Mouse (Mus musculus) mouse embryonic stem cell (cell line): ENCODE measurements around the gene Myh10.
"Not testable (repeated sequence)": the region's sequence is repeated elsewhere in the genome, so short reads cannot be mapped to it uniquely, and the experiment has no call there.

Source experiments
- in situ Hi-C, 2 experiments: fragments of 300-500 bp; cut with MboI; formaldehyde crosslinking; loops; 1 replicate in 1 of 2; 3 replicates in 1 of 2; pipeline ENCODE4 v1.14.3; 2019 to 2020; ENCODE audit warnings: low sequenced_read_pairs in 2 of 2, low pct_unique_long_range_greater_than_20kb in 1 of 2, mixed read lengths in 1 of 2; ENCODE audit not compliant: unreplicated experiment in 1 of 2

Gene Myh10

DNA sequence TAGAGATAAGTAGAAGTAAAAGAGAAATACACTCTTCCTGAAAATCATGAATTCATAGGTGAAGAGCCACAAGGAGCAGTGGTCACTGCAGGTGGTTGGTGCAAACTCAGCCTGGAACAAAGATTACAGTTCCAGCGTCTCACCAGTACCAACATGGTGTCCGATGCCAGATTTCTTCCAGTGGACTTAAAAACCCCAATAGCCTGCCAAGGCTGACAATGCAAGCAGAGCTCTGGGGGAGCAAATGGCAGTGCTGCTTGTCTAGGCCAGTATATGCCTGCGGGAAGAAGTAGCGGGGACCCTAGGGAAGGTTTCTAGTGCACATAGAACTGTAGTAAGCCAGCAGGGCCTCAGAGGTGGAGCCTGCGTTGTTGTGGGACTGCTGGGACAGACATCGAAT is 40.7 kb downstream of the Myh10 start:
- in situ Hi-C loops, result no loop called here

DNA sequence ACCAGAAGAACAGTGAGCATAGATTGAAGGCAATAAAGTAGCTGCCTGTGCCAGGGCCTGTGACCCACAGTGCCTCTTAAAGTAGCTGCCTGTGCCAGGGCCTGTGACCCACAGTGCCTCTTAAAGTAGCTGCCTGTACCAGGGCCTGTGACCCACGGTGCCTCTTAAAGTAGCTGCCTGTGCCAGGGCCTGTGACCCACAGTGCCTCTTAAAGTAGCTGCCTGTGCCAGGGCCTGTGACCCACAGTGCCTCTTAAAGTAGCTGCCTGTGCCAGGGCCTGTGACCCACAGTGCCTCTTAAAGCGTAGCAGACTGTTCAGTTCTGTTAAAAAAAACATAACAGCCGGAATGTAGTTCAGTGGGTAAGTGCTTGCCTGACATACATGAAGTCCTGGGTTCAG is 42.0 kb downstream of the Myh10 start:
- in situ Hi-C loops, result not testable (repeated sequence)

DNA sequence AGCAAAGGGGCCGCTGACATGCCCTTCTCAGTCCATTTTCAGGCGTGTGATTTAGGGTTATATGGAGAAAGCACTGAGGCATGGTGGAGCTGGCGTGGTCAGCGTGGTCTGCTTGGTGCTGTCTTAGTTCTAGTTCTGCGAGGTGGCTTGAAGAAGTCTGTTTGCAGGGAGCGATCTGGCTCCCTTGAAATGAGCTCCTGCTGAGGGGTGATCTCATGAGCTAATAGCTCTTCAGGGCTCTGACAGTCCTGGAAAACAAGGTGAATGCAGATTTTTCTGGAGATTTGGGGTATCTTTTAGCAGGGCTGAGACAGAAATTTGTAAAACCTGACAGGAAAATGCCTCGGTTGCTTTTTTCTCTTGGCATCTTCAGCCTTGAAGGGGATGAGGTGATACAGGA is 48.1 kb downstream of the Myh10 start:
- in situ Hi-C loops, result no loop called here

DNA sequence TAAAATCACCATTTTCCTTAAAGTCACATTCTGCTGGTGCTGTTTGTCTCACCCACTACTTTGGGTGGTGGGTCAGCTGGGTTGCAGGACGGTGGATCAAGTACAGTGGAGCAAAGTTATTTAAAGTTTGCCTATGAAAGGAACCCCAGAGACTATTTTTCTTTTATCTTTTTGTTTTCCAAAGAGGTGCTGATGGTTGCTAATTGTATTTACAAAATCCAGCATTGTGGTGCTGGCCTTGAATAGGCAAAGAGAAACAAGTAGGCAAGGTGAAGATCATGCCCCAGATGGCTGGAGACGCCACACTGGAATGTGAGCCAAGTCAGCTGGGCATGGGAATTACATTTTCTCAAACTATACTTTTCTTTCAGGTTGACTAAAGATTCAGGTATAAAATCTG is 51.3 kb downstream of the Myh10 start:
- in situ Hi-C loops, result no loop called here

DNA sequence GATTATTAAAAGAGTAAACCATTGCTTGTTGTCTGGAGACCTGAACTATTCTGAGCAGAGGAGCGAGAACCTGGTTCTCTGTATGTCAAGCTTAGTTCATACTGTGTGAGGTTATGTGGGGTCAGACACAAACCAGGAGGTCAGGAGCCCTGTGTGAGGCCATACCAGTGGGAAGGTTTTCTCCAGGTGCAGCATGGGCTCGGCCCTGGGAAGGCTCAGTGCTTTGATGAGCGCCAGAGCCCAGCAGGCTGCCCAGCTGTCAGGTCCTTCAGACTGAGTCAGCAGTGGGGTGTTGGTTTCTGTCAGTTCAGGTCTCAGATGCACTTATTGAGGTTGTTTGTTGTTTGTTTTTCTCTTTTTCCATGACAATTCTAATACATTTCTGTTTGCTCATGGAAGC is 52.8 kb downstream of the Myh10 start:
- in situ Hi-C loops, result no loop called here

- in situ Hi-C loops, result no loop called here
Measured at GRCm38 (mm10) chr11:68745374-68746200, 54.2 kb downstream of the Myh10 start.

DNA sequence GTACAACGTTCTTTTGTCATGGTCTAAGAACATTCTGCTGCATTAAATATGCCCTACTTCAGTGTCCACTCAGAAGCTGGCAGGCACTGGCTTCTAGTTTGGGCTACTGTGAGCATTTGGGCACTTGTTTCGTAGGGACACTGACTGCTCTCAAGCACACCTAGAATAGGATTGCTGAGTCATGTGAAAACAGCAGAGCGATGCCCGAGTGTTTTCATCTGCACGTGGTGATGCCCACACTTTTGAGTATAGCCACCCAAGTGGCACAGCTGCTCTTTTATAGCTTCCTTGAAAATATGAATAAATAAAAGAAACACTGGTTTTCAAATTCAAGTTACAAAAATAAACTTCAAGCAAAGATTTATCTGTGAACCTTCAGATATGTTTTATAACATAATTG is 56.8 kb downstream of the Myh10 start:
- in situ Hi-C loops, result no loop called here

DNA sequence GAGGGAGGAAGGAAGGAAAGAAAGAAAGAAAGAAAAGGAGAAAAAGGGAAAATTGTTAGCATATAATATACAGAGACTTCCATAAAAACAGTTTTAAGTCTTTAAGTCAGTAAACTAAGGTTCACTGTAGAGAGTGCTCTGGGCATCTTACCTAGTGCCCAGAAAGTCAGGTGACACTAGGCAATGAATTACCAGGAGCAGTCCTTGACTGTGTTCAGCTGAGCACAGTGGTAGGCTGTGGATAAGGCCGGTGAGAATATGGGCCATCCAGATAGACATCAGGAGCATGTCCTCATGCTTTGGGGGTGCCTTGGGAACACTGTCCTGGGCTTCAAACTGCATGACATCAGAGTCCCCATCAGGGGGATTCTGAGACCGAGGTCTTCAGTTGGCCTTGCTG is 58.8 kb downstream of the Myh10 start:
- in situ Hi-C loops, result no loop called here

- in situ Hi-C loops, result no loop called here
Measured at GRCm38 (mm10) chr11:68750938-68751337, 59.6 kb downstream of the Myh10 start.

GRCm38 (mm10) chr11:68754283-68754682 is 62.9 kb downstream of the Myh10 start:
- in situ Hi-C loops, result no loop called here

DNA sequence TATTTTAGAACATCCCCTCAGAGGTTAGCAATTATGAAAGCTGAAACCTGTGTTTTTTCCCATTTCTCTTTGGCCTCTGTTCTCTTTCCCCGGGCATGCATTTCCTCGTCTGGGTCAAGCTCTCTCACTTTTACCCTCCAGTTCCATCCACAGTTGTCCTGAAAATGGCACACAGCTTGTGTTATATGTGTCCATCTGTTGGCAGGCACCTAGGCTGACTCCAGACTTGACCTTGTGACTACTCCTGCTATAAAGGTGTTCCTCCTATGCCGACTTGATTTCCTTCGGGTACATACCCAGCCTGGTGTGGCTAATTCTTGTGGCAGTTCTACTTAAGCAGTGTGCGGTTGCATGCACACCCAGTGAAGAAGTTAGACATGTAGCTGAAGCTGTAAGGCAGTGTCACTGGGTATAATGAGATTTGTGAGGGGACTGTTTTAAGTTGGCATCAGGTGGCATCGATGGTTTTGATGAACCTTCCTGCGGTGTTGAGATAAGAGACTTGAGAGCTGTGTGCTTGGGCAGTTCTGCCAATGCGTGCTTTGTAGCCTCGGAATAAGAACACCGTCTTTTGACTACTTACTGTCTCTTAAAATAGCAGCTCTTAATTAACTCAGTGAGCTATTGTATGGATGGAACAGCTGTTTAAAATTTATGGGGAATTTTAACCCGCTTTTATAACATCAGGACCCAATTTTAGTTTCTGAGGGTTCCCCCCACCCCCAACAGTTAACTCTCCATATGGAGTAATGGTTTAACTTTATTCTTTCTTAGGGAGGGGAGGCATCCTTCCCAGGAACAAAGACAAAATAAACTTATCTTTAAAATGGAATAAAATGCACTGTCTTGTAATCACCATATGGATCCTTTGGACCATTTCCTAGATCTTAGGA is 65.3 kb downstream of the Myh10 start:
- in situ Hi-C loops, result no loop called here

DNA sequence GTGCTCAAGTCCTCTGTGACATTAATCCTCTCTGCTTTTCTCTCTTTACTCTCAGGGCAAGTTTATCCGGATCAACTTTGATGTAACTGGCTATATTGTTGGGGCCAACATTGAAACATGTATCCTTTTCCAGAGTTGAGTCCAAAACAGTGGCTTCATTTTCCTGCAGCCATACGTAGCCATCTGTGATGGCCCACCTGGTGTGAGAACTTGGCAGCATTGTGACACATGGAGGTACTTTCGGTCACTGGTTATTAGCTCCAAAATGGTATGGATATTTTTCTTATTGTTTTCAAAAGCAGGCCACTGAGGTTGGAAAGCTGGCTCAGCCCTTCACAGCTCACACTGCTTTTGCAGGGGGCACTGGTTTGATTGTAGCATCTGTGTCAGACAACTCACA is 68.3 kb downstream of the Myh10 start:
- in situ Hi-C loops, result no loop called here

DNA sequence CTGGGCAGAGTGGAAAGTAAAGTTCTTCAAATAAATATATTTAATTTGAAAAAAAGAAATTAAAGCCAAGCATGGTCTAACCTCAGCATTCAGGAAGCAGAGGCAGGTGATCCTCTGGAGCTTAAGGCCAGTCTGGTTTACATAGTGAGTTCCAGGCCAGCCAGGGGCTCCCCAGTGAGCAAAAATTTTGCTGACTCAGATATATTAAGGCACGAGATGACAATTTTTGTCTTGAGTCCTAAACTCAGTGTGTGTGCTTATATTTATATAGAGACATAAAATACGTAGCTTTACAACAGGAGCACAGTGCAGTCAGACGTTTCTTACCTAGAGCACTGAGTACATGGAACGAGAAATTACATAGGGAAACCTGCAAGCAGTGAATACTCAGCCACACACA is 69.8 kb downstream of the Myh10 start:
- in situ Hi-C loops, result no loop called here

- in situ Hi-C loops, result no loop called here
Measured at GRCm38 (mm10) chr11:68761664-68762063, 70.3 kb downstream of the Myh10 start.

DNA sequence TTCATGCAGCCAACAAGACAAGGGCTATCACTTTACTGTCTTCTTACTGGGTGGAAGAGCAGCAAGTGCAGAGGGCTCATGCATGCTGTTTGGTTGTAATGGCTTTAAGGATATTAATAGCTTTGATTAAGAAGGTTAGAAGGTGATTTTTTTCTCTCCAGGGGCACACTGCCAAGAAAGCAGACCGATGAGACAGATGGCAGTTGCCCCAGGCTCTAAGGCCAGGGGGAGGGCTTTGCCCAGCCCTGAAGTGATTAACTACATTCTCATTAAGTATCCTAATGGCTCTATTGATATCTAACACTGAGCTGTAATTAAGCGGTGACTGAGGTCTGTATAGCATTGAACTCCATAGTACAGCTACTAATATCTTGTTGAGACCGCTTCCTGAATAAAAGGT is 73.3 kb downstream of the Myh10 start:
- in situ Hi-C loops, result no loop called here

DNA sequence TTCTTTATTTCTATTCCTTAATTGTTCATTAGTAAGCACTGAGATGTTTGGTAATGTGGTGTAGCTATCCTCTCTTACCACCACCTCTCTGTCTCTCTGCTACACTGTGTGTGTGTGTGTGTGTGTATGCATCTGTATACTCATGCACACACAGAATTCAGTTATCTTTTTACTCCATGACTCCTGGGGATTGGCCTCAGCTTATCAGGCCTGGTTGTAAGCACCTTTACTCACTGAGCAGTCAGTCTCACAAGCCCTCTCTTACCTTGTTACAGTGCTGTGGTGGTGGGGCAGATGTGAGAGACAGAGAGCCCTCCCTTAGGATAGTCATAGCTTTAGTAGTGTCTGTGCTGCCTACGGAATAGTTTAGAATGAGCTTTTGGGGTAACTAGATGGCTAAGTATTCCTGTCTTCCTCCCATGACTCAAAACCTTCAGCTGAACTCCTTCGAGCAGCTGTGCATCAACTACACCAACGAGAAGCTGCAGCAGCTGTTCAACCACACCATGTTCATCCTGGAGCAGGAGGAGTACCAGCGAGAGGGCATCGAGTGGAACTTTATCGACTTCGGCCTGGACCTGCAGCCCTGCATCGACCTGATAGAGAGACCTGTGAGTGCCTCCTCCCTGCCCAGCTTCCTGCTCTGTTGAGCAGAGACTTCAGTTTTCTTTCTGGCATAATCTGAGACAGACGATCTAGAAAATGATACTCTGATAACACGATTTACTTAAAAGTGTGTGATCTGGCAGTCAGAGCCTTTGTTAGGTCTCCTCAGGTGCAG is 76.6 kb downstream of the Myh10 start:
- in situ Hi-C loops, result no loop called here

DNA sequence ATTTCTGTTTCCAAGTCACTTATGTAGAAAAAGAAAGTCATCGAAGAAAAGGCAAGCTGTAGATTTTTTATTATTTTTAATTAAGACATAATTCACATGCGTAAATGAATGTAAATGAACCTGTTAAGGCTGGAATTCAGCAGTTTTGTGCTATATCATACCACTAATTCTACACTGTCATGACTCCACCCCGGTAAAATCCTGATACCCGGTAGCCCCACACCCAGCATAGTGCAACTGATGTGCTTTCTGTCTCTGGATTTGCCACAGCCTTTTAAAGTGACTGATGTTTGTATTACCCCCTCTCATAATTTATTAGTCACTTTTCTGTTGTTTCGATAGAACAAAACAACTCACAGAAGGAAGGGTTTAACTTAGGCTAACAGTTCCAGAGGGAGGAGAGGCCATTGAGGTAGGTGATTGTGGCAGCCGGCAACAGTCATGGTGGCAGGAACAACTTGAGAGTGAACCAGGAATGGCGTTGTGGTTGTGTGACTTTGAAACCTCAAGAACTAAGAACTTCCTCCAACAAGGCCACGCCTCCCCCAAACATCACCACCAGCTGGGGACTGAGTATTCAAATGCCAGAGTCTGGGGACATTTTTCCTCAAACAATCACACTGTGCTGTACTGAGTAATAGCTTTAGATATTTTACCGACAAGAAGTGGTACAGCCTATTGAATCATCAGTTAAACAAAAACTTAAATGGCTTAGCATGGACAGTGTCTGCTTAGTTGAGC is 78.6 kb downstream of the Myh10 start:
- in situ Hi-C loops, result no loop called here

- in situ Hi-C loops, result no loop called here
Measured at GRCm38 (mm10) chr11:68776147-68776655, 84.8 kb downstream of the Myh10 start.
